Mouse (Mus musculus) liver, postnatal 0 days (tissue): ENCODE measurements at regions not wholly inside any gene's neighbourhood (a gene's known extent, or its start where the extent isn't known, plus 50 kb on each side); places are given as distances from the start of the nearest gene placed in this dataset.

Experiments
- CTCF ChIP-seq: sonication (generic); IDR thresholded peaks from 2 replicates; pipeline ENCODE4 v1.5.1; 2016; ENCODE audit warnings: antibody characterized with exemption, low read depth
- EP300 ChIP-seq: IDR thresholded peaks from 2 replicates; pipeline ENCODE4 v1.6.1; 2016; ENCODE audit warnings: antibody characterized with exemption, low read depth, mild to moderate bottlenecking

DNA sequence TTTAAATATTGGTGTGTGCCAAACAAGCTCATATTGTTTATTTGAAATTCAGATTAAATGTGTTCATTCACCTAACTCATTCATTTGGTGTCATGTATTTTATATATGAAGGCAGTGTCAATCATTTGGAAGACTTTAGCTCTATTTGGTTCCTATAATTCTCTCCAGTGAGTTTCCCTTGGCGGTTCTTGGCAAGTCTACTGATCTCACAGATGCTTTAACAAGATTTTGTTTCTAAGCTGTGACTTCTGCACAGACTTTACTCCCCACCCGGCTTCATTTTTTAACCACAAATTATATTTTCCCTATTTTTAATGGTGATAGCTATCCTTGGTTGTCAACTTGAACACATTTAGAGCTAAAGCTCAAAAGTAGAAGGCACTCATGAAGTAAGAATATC, 1009.5 kb downstream of the Robo1 start:
- TF ChIP-seq EP300 = no peak
- TF ChIP-seq CTCF = no peak
